Mouse (Mus musculus) embryonic stem cell, embryonic (primary cell): ENCODE measurements around the gene Trim23.

ENCODE experiments used
- CTCF ChIA-PET, 4 experiments: fragments of 300-600 bp in 2 of 4; fragments of 350-600 bp in 2 of 4; sonication (Branson Sonifier 250); formaldehyde crosslinking; loops; one replicate each; lab custom pipeline; 2022; ENCODE audit warnings: inconsistent platforms in 2 of 4; lab: Charles Lee
- POLR2A ChIA-PET, 4 experiments: fragments of 300-600 bp in 2 of 4; fragments of 350-600 bp in 2 of 4; sonication (Branson Sonifier 250); formaldehyde crosslinking; loops; one replicate each; lab custom pipeline; 2022; ENCODE audit warnings: antibody characterized with exemption in 4 of 4, inconsistent platforms in 1 of 4; lab: Charles Lee

The Trim23 gene

GRCm38 (mm10) chr13:104178650-104179121, at the start of gene Trim23:
Gene Trim23, plus strand, starts transcription at chr13:104178797.
- ChIA-PET POLR2A (interaction anchor here in 3 of 4 experiments (0.5 to 3.5 kb wide), 37 partner anchors 8 to 1282 kb away, joined by 3 to 21 read pairs (median 4); partner anchors contain the start of genes Cenpk (in 3 of the 3), Ppwd1 (in 3 of the 3), Sgtb (in 1 of the 3) and Srek1 (in 1 of the 3)), CTCF (interaction anchor here in 1 of 4 experiments (0.5 to 0.6 kb wide), 2 partner anchors 187 to 261 kb away, joined by 3 read pairs; no protein-coding TSS in a partner anchor)

- ChIA-PET CTCF (no interaction called here), POLR2A (interaction anchor here in 1 of 4 experiments (1.1 kb wide), 1 partner anchor 8 kb away, joined by 3 read pairs; no protein-coding TSS in a partner anchor)
These were observed 46.0 kb upstream of the Trim23 start for GRCm38 (mm10) chr13:104132561-104132960.

- CTCF ChIA-PET, result no interaction called here
- POLR2A ChIA-PET, result interaction anchor here in 1 of 4 experiments (1.8 kb wide), 1 partner anchor 9 kb away, joined by 5 read pairs; no protein-coding TSS in a partner anchor
These were observed 44.0 kb upstream of the Trim23 start for GRCm38 (mm10) chr13:104134510-104135085.

- ChIA-PET POLR2A (interaction anchor here in 2 of 4 experiments (0.8 to 3.0 kb wide), 8 partner anchors 8 to 33 kb away, joined by 3 to 8 read pairs (median 3); no protein-coding TSS in a partner anchor), CTCF (interaction anchor here in 2 of 4 experiments (0.6 to 1.2 kb wide), 10 partner anchors 8 to 636 kb away, joined by 3 to 6 read pairs (median 4); no protein-coding TSS in a partner anchor)
These were observed 39.0 kb upstream of the Trim23 start for GRCm38 (mm10) chr13:104139369-104140209.

GRCm38 (mm10) chr13:104144871-104145270, 33.7 kb upstream of the Trim23 start:
- ChIA-PET CTCF (no interaction called here), POLR2A (interaction anchor here in 2 of 4 experiments (1.1 to 1.7 kb wide), 7 partner anchors 9 to 84 kb away, joined by 3 to 4 read pairs (median 3); partner anchors contain the start of genes Cenpk (in 1 of the 2), Ppwd1 (in 1 of the 2), Trappc13 (in 1 of the 2) and Trim23 (in 1 of the 2))

- POLR2A ChIA-PET, result interaction anchor here in 2 of 4 experiments (1.3 to 1.7 kb wide), 2 partner anchors 26 to 33 kb away, joined by 3 read pairs; partner anchors contain the start of genes Trappc13 (in 1 of the 2) and Trim23 (in 1 of the 2)
- CTCF ChIA-PET, result no interaction called here
These were observed 33.0 kb upstream of the Trim23 start for GRCm38 (mm10) chr13:104145646-104146045.

- ChIA-PET POLR2A (interaction anchor here in 1 of 4 experiments (0.7 to 1.8 kb wide), 4 partner anchors 10 to 24 kb away, joined by 3 to 8 read pairs (median 3); partner anchors contain the start of genes Trappc13 and Trim23), CTCF (interaction anchor here in 1 of 4 experiments (0.5 kb wide), 1 partner anchor 64 kb away, joined by 4 read pairs; no protein-coding TSS in a partner anchor)
These were observed 24.4 kb upstream of the Trim23 start for GRCm38 (mm10) chr13:104154180-104154579.

GRCm38 (mm10) chr13:104155106-104155505, 23.5 kb upstream of the Trim23 start:
- ChIA-PET POLR2A (interaction anchor here in 1 of 4 experiments (0.7 to 1.1 kb wide), 2 partner anchors 9 to 10 kb away, joined by 3 read pairs; no protein-coding TSS in a partner anchor), CTCF (no interaction called here)

GRCm38 (mm10) chr13:104155686-104156085, 22.9 kb upstream of the Trim23 start:
- POLR2A ChIA-PET, result interaction anchor here in 3 of 4 experiments (0.5 to 1.2 kb wide), 4 partner anchors 15 to 227 kb away, joined by 3 read pairs; no protein-coding TSS in a partner anchor

GRCm38 (mm10) chr13:104171711-104172110, 6.9 kb upstream of the Trim23 start:
- ChIA-PET CTCF (interaction anchor here in 3 of 4 experiments (0.5 to 1.6 kb wide), 5 partner anchors 10 to 35 kb away, joined by 3 to 8 read pairs (median 5); no protein-coding TSS in a partner anchor), POLR2A (interaction anchor here in 3 of 4 experiments (0.6 to 2.4 kb wide), 10 partner anchors 9 to 742 kb away, joined by 3 to 10 read pairs (median 4); partner anchors contain the start of genes Cenpk (in 1 of the 3) and Ppwd1 (in 1 of the 3))

More at GRCm38 (mm10) chr13:104155686-104156085, 22.9 kb upstream of the Trim23 start:
- CTCF ChIA-PET, result no interaction called here

GRCm38 (mm10) chr13:104172498-104172897, 6.1 kb upstream of the Trim23 start:
- CTCF ChIA-PET, result interaction anchor here in 2 of 4 experiments (0.6 kb wide), 2 partner anchors 13 to 719 kb away, joined by 3 to 4 read pairs; no protein-coding TSS in a partner anchor
- POLR2A ChIA-PET, result interaction anchor here in 2 of 4 experiments (0.8 to 2.4 kb wide), 5 partner anchors 10 to 33 kb away, joined by 3 to 10 read pairs (median 4); no protein-coding TSS in a partner anchor

- POLR2A ChIA-PET, result interaction anchor here in 2 of 4 experiments (0.9 to 3.5 kb wide), 5 partner anchors 10 to 52 kb away, joined by 3 to 21 read pairs (median 10); partner anchors contain the start of genes Cenpk (in 2 of the 2) and Ppwd1 (in 2 of the 2)
- CTCF ChIA-PET, result no interaction called here
These were observed 1.7 kb upstream of the Trim23 start for GRCm38 (mm10) chr13:104176874-104177273.

GRCm38 (mm10) chr13:104177796-104178649, 574 bp upstream of the Trim23 start, which contains the start of gene Trappc13:
Gene Trappc13, minus strand, starts transcription at chr13:104178469.
- ChIA-PET CTCF (no interaction called here), POLR2A (interaction anchor here in 3 of 4 experiments (0.6 to 3.5 kb wide), 36 partner anchors 9 to 1281 kb away, joined by 3 to 21 read pairs (median 3); partner anchors contain the start of genes Cenpk (in 3 of the 3), Ppwd1 (in 3 of the 3), Sgtb (in 1 of the 3) and Srek1 (in 1 of the 3))

GRCm38 (mm10) chr13:104179176-104179888, 735 bp downstream of the Trim23 start:
- POLR2A ChIA-PET, result interaction anchor here in 3 of 4 experiments (0.5 to 3.5 kb wide), 22 partner anchors 7 to 405 kb away, joined by 3 to 21 read pairs (median 4); partner anchors contain the start of genes Ppwd1 (in 3 of the 3), Cenpk (in 2 of the 3) and Srek1 (in 1 of the 3)
- CTCF ChIA-PET, result interaction anchor here in 1 of 4 experiments (0.5 to 0.6 kb wide), 2 partner anchors 186 to 261 kb away, joined by 3 read pairs; no protein-coding TSS in a partner anchor

GRCm38 (mm10) chr13:104187357-104187756, 8.8 kb downstream of the Trim23 start:
- POLR2A ChIA-PET, result interaction anchor here in 2 of 4 experiments (0.7 to 4.6 kb wide), 8 partner anchors 9 to 311 kb away, joined by 3 to 21 read pairs (median 4); partner anchors contain the start of genes Trappc13 (in 2 of the 2), Trim23 (in 2 of the 2), Cenpk (in 1 of the 2) and Ppwd1 (in 1 of the 2)
- CTCF ChIA-PET, result no interaction called here
